Mouse (Mus musculus): ENCODE results near the gene Plxdc2. TPM values are rescaled to one million over a fixed set of nuclear protein-coding genes. Genes with fewer than 3 reads are reported as not detected.

The Plxdc2 gene
- 0.67 TPM for polyA plus RNA-seq (2017; shearing (Covaris generic))

DNA sequence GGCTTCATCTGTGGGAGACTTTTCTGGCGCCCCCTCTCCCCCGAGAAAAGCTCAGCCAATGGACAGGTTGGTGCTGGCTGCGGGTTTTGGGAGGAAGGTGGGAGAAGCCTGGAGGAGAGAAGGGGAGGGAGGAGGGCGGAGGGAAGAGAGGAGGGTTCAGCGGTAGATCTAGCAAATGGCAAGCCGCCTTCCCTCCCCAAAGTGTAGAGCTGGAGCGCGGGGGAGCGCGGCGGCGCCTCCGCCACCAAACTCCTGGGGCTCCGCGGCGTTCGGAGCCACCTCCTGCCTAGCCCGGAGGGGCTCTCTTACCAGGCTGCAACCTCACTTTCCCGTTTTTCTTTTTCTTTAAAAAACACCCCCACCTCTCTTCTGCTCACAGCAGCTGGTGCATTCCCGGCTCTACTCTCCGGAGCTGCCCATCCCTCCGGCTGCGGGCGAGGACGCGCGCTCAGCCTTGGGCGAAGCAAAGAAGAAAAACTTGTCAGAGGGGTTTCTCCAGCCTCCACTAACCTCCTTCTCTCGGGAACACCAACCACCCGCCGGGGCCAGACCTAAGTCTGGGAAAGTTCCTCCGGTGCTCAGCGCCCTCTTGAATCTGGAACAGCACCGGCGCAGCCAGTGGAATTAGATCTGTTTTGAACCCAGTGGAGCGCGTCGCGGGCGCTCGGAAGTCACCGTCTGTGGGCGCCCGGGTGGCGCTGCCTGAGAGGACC, at the start of gene Plxdc2:
Gene Plxdc2 (plus strand): TSS at position 199 of the 713 bp plus-strand sequence.

All from effector memory CD4-positive, alpha-beta T cell, adult 5 months (primary cell).